Mouse (Mus musculus) layer of hippocampus, adult 2 months (tissue): Measurements from ENCODE around the gene Tepp. TPM values are rescaled to one million over a fixed set of nuclear protein-coding genes. Genes with fewer than 3 reads are reported as not detected.

Experiments
- DNase-seq, 2 experiments: peaks; one replicate each; pipeline ENCODE4 v3.0.0; 2022; ENCODE audit warnings: low spot score in 2 of 2
- H3K27ac ChIP-seq: fragments of 200-600 bp; 2 replicates; pipeline ENCODE4 v1.8.1; 2022
- H3K4me3 ChIP-seq: fragments of 200-600 bp; 2 replicates; pipeline ENCODE4 v1.8.1; 2022; ENCODE audit warnings: mild to moderate bottlenecking
- CTCF ChIP-seq: fragments of 200-600 bp; conservative IDR thresholded peaks from 2 replicates; pipeline ENCODE4 v1.8.1; 2022; ENCODE audit warnings: antibody characterized with exemption, mild to moderate bottlenecking, moderate library complexity
- total RNA-seq, 2 experiments: library from RNA; stranded (reverse); gene quantifications; 2 replicates each; pipeline ENCODE4 v1.2.3; 2021

Tepp gene
- total RNA-seq, 2 experiments from 2014 or later, result 0.67 TPM; not detected in 1

- no peak overlapping the region for H3K4me3 ChIP-seq
- DNase-seq, result no peak
- TF ChIP-seq CTCF, result peak; percentile 51
- H3K27ac ChIP-seq, result no peak overlapping the region
Measured at GRCm38 (mm10) chr8:95314707-95315106, 4.3 kb downstream of the Tepp start.

GRCm38 (mm10) chr8:95315350-95315749, 5.0 kb downstream of the Tepp start:
- DNase-seq, result no peak
- no peak overlapping the region for H3K27ac ChIP-seq
- TF ChIP-seq CTCF, result no peak
- H3K4me3 ChIP-seq, result no peak overlapping the region

- H3K27ac ChIP-seq, result no peak overlapping the region
Measured at GRCm38 (mm10) chr8:95320224-95321139, 10.1 kb downstream of the Tepp start.

GRCm38 (mm10) chr8:95323201-95323600, 12.8 kb downstream of the Tepp start:
- Histone ChIP-seq H3K4me3 (no peak overlapping the region), H3K27ac (no peak overlapping the region)
- DNase-seq, result no peak
- no peak for TF ChIP-seq CTCF

More at GRCm38 (mm10) chr8:95320224-95321139, 10.1 kb downstream of the Tepp start:
- no peak for DNase-seq
- TF ChIP-seq CTCF, result peak; percentile 56
- peak overlapping the region; percentile 45 for H3K4me3 ChIP-seq

GRCm38 (mm10) chr8:95324646-95325045, 14.3 kb downstream of the Tepp start:
- TF ChIP-seq CTCF, result no peak
- DNase-seq, result no peak
- peak overlapping the region; percentile 28; the same call in 1 of the 2 replicates for H3K27ac ChIP-seq

GRCm38 (mm10) chr8:95326822-95327221, 16.5 kb downstream of the Tepp start:
- DNase-seq, result no peak
- Histone ChIP-seq H3K4me3 (no peak overlapping the region), H3K27ac (no peak overlapping the region)
- no peak for TF ChIP-seq CTCF

More at GRCm38 (mm10) chr8:95324646-95325045, 14.3 kb downstream of the Tepp start:
- no peak overlapping the region for H3K4me3 ChIP-seq

- no peak for DNase-seq
- Histone ChIP-seq H3K4me3 (no peak overlapping the region), H3K27ac (no peak overlapping the region)
- TF ChIP-seq CTCF, result no peak
Measured at GRCm38 (mm10) chr8:95327866-95328465, 17.6 kb downstream of the Tepp start.

- no peak for TF ChIP-seq CTCF
- DNase-seq, result no peak
- peak overlapping the region; percentile 97; the same call in 1 of the 2 replicates for H3K27ac ChIP-seq
- peak overlapping the region; percentile 96 for H3K4me3 ChIP-seq
Measured at GRCm38 (mm10) chr8:95330367-95330766, 20.0 kb downstream of the Tepp start.

- peak in 1 of 2 experiments; percentile 47 for DNase-seq
Measured at GRCm38 (mm10) chr8:95331156-95331719, 20.9 kb downstream of the Tepp start.

GRCm38 (mm10) chr8:95331720-95332436, 21.5 kb downstream of the Tepp start, which contains the start of the genes Zfp319 and Usb1:
Zfp319 (minus strand) TSS chr8:95331950.
Usb1 (plus strand) TSS chr8:95332284.
- peak within 1 kb of the TSS; percentile 97 for H3K27ac ChIP-seq
- peak; percentile 89 to 93 for DNase-seq
- TF ChIP-seq CTCF, result peak; percentile 74
- H3K4me3 ChIP-seq, result peak within 1 kb of the TSS; percentile 96

More at GRCm38 (mm10) chr8:95331156-95331719, 20.9 kb downstream of the Tepp start:
- Histone ChIP-seq H3K4me3 (peak overlapping the region; percentile 96), H3K27ac (peak overlapping the region; percentile 97)
- TF ChIP-seq CTCF, result no peak

- no peak; the same call in 1 of the 2 replicates for TF ChIP-seq CTCF
- Histone ChIP-seq H3K4me3 (peak overlapping the region; percentile 96), H3K27ac (peak overlapping the region; percentile 97)
- DNase-seq, result no peak
Measured at GRCm38 (mm10) chr8:95332437-95333199, 22.3 kb downstream of the Tepp start.
